Mouse (Mus musculus): ENCODE results near the gene Cd300e. TPM values are rescaled to one million over a fixed set of nuclear protein-coding genes. Genes with fewer than 3 reads are reported as not detected.
"Not testable (repeated sequence)": the region's sequence is repeated elsewhere in the genome, so short reads cannot be mapped to it uniquely, and the experiment has no call there.

The Cd300e gene
- polyA plus RNA-seq, 1 experiment from 2014 or later: not detected

- ATAC-seq (ENCODE audit: insufficient number of reproducible peaks, insufficient read depth, low FRiP score, low TSS enrichment, low read depth): no peak
- Histone ChIP-seq H3K4me2 (no peak overlapping the region), H3K27me3 (peaks cover 7% of the 10 kb centered on the region; the same call in 1 of the 2 replicates), H3K9ac (replicated peaks) (no peak overlapping the region), H3K4me1 (replicated peaks) (no peaks in the 10 kb centered on the region), H3K27ac (no peak overlapping the region), H3K36me3 (no peaks in the 10 kb centered on the region), H3K4me3 (replicated peaks) (no peak overlapping the region), H3K9me3 (no peaks in the 10 kb centered on the region)
- WGBS: 71% methylated on average over 4 of the region's 4 CpGs
Measured at GRCm38 (mm10) chr11:115058701-115059100, 3.3 kb downstream of the Cd300e start.

- Histone ChIP-seq H3K9me3 (no peaks in the 10 kb centered on the region), H3K27ac (no peak overlapping the region), H3K4me1 (replicated peaks) (no peaks in the 10 kb centered on the region), H3K36me3 (no peaks in the 10 kb centered on the region), H3K4me3 (replicated peaks) (no peak overlapping the region), H3K9ac (replicated peaks) (no peak overlapping the region), H3K27me3 (peaks cover 3% of the 10 kb centered on the region), H3K4me2 (no peak overlapping the region)
- ATAC-seq (ENCODE audit: insufficient number of reproducible peaks, insufficient read depth, low FRiP score, low TSS enrichment, low read depth): no peak
Measured at GRCm38 (mm10) chr11:115054537-115054936, 7.4 kb downstream of the Cd300e start.

- no peak overlapping the region for H3K4me3 ChIP-seq (replicated peaks)
- H3K9me3 ChIP-seq: no peaks in the 10 kb centered on the region
- no peaks in the 10 kb centered on the region; the same call in 1 of the 2 replicates for H3K27me3 ChIP-seq
- no peak overlapping the region for H3K4me2 ChIP-seq
- H3K36me3 ChIP-seq: no peaks in the 10 kb centered on the region
- WGBS: 89% methylated on average over 1 of the region's 1 CpGs
- H3K9ac ChIP-seq (replicated peaks): no peak overlapping the region
- H3K4me1 ChIP-seq (replicated peaks): no peaks in the 10 kb centered on the region
- no peak overlapping the region for H3K27ac ChIP-seq
- no peak for ATAC-seq (ENCODE audit: insufficient number of reproducible peaks, insufficient read depth, low FRiP score, low TSS enrichment, low read depth)
Measured at GRCm38 (mm10) chr11:115052991-115053390, 9.0 kb downstream of the Cd300e start.

GRCm38 (mm10) chr11:115052206-115052605, 9.8 kb downstream of the Cd300e start:
- Histone ChIP-seq H3K4me2 (no peak overlapping the region), H3K27me3 (no peaks in the 10 kb centered on the region; the same call in 1 of the 2 replicates), H3K9me3 (no peaks in the 10 kb centered on the region), H3K9ac (replicated peaks) (no peak overlapping the region), H3K4me3 (replicated peaks) (no peak overlapping the region), H3K27ac (no peak overlapping the region), H3K36me3 (no peaks in the 10 kb centered on the region), H3K4me1 (replicated peaks) (no peaks in the 10 kb centered on the region)
- ATAC-seq (ENCODE audit: insufficient number of reproducible peaks, insufficient read depth, low FRiP score, low TSS enrichment, low read depth): no peak
- WGBS: 2% methylated on average over 9 of the region's 9 CpGs

- H3K9ac ChIP-seq (replicated peaks): no peak overlapping the region
- WGBS: 38% methylated on average over 3 of the region's 3 CpGs
- no peaks in the 10 kb centered on the region for H3K9me3 ChIP-seq
- H3K4me2 ChIP-seq: no peak overlapping the region
- H3K27ac ChIP-seq: no peak overlapping the region
- H3K4me3 ChIP-seq (replicated peaks): no peak overlapping the region
- H3K27me3 ChIP-seq: no peaks in the 10 kb centered on the region; the same call in 1 of the 2 replicates
- no peaks in the 10 kb centered on the region for H3K36me3 ChIP-seq
- ATAC-seq (ENCODE audit: insufficient number of reproducible peaks, insufficient read depth, low FRiP score, low TSS enrichment, low read depth): no peak
- H3K4me1 ChIP-seq (replicated peaks): no peaks in the 10 kb centered on the region
Measured at GRCm38 (mm10) chr11:115049282-115049895, 12.6 kb downstream of the Cd300e start.

GRCm38 (mm10) chr11:115048259-115048658, 13.7 kb downstream of the Cd300e start, which contains the start of gene Cd300ld3:
Gene Cd300ld3 (minus strand): TSS chr11:115048409.
- Histone ChIP-seq H3K9ac (replicated peaks) (no peak within 1 kb of the TSS), H3K27me3 (no peaks in the 10 kb centered on the region; the same call in 1 of the 2 replicates), H3K4me2 (no peak within 1 kb of the TSS), H3K36me3 (no peaks in the 10 kb centered on the region), H3K9me3 (no peaks in the 10 kb centered on the region), H3K27ac (no peak within 1 kb of the TSS), H3K4me3 (replicated peaks) (no peak within 1 kb of the TSS), H3K4me1 (replicated peaks) (no peaks in the 10 kb centered on the region)
- ATAC-seq (ENCODE audit: insufficient number of reproducible peaks, insufficient read depth, low FRiP score, low TSS enrichment, low read depth): no peak
- WGBS: 83% methylated on average over 2 of the region's 2 CpGs

- WGBS: no CpG with 5 or more reads among the region's 6 CpGs
- not testable (repeated sequence) for ATAC-seq (ENCODE audit: insufficient number of reproducible peaks, insufficient read depth, low FRiP score, low TSS enrichment, low read depth); H3K4me1 ChIP-seq (replicated peaks); H3K4me2 ChIP-seq; H3K4me3 ChIP-seq (replicated peaks); H3K9me3 ChIP-seq; H3K27me3 ChIP-seq; H3K9ac ChIP-seq (replicated peaks); H3K27ac ChIP-seq; H3K36me3 ChIP-seq
Measured at GRCm38 (mm10) chr11:115037669-115038068, 24.3 kb downstream of the Cd300e start, which contains the start of gene Cd300ld5. Gene Cd300ld5 (minus strand): TSS chr11:115037769.

GRCm38 (mm10) chr11:115026912-115027311, 35.1 kb downstream of the Cd300e start, which contains the start of gene Cd300ld4:
Gene Cd300ld4 (minus strand): TSS chr11:115027012.
- H3K4me2 ChIP-seq; H3K9ac ChIP-seq (replicated peaks); H3K27ac ChIP-seq; H3K4me3 ChIP-seq (replicated peaks); H3K27me3 ChIP-seq; H3K9me3 ChIP-seq; H3K4me1 ChIP-seq (replicated peaks); H3K36me3 ChIP-seq; ATAC-seq (ENCODE audit: insufficient number of reproducible peaks, insufficient read depth, low FRiP score, low TSS enrichment, low read depth): not testable (repeated sequence)
- no CpG with 5 or more reads among the region's 6 CpGs for WGBS

GRCm38 (mm10) chr11:115016093-115016492, 45.9 kb downstream of the Cd300e start, which contains the start of gene Cd300ld2:
Gene Cd300ld2 (minus strand): TSS chr11:115016193.
- not testable (repeated sequence) for H3K27me3 ChIP-seq; H3K27ac ChIP-seq; H3K4me1 ChIP-seq (replicated peaks); H3K4me2 ChIP-seq; H3K9ac ChIP-seq (replicated peaks); H3K4me3 ChIP-seq (replicated peaks); ATAC-seq (ENCODE audit: insufficient number of reproducible peaks, insufficient read depth, low FRiP score, low TSS enrichment, low read depth); H3K36me3 ChIP-seq; H3K9me3 ChIP-seq
- WGBS: no CpG with 5 or more reads among the region's 7 CpGs

- Histone ChIP-seq H3K27me3 (peaks cover 3% of the 10 kb centered on the region; the same call in 1 of the 2 replicates), H3K4me3 (replicated peaks) (no peak overlapping the region), H3K27ac (no peak overlapping the region), H3K4me1 (replicated peaks) (no peaks in the 10 kb centered on the region), H3K4me2 (no peak overlapping the region), H3K9ac (replicated peaks) (no peak overlapping the region), H3K36me3 (no peaks in the 10 kb centered on the region), H3K9me3 (no peaks in the 10 kb centered on the region)
- WGBS: 78% methylated on average over 5 of the region's 5 CpGs
- ATAC-seq (ENCODE audit: insufficient number of reproducible peaks, insufficient read depth, low FRiP score, low TSS enrichment, low read depth): no peak
Measured at GRCm38 (mm10) chr11:115004070-115004469, 57.9 kb downstream of the Cd300e start.

Measured in limb, embryonic 12.5 days (tissue).